19 mouse cellular contexts compared by ENCODE assay signal in genomic region chr7:127952864-127953581, GRCm38 (mm10). TPM values are rescaled to one million over a fixed set of nuclear protein-coding genes. Genes with fewer than 3 reads are reported as not detected.
DNase-seq lines count a peak whose midpoint lies in the region; ATAC-seq and TF ChIP-seq lines count a peak whose summit lies in the region.
"Had no signal": no experiment of that assay in that cellular context is flagged by ENCODE, and none has a peak within 500 bp of the region (broad histone marks: within the 10 kb centered on the region; RNA-seq: fewer than 3 reads in every experiment).

No protein-coding gene starts in this region.

- H3K27me3 ChIP-seq in E14TG2a.4 (ENCODE audit: insufficient read depth, low read length) = no peaks in the 10 kb centered on the region
- no peaks in the 10 kb centered on the region for H3K27me3 ChIP-seq in splenic B cell, adult 2 months (ENCODE audit: control insufficient read depth, insufficient read depth, low read length, poor library complexity, severe bottlenecking)
- no peaks in the 10 kb centered on the region for H3K27me3 ChIP-seq in midbrain, embryonic 14.5 days (ENCODE audit: control insufficient read depth, insufficient read depth, low read length)
- H3K27me3 ChIP-seq in midbrain, embryonic 10.5 days (ENCODE audit: low read depth, poor library complexity, severe bottlenecking) = no peaks in the 10 kb centered on the region
- H3K27me3 ChIP-seq: hindbrain, embryonic 15.5 days; midbrain, embryonic 15.5 days; Patski had no signal

- no peak for TF ChIP-seq CTCF in E14TG2a.4 (conservative IDR thresholded peaks at IDR 0.05; ENCODE audit: low read length)

- H3K9me3 ChIP-seq in E14TG2a.4 (ENCODE audit: low read length) = no peaks in the 10 kb centered on the region
- H3K9me3 ChIP-seq in midbrain, embryonic 14.5 days (ENCODE audit: control insufficient read depth, low read length) = no peaks in the 10 kb centered on the region
- no peaks in the 10 kb centered on the region for H3K9me3 ChIP-seq in midbrain, embryonic 10.5 days (replicated peaks)
- H3K9me3 ChIP-seq: heart, embryonic 12.5 days; hindbrain, embryonic 15.5 days; midbrain, embryonic 15.5 days had no signal

- 53% methylated on average over 13 of the region's 13 CpGs for WGBS in midbrain, embryonic 14.5 days
- 49% methylated on average over 13 of the region's 13 CpGs for WGBS in midbrain, embryonic 10.5 days

- peak; percentile 95 to 96 for ATAC-seq in hematopoietic stem cell, adult 5-6 weeks (replicated peaks in 1 of 2; ENCODE audit: insufficient read depth in 1 of 2, low FRiP score in 2 of 2, low TSS enrichment in 1 of 2, low read depth in 1 of 2, poor library complexity in 2 of 2, severe bottlenecking in 2 of 2)
- ATAC-seq in midbrain, embryonic 14.5 days (ENCODE audit: low FRiP score, low TSS enrichment) = no peak
- ATAC-seq: forebrain, postnatal 0 days; midbrain, embryonic 15.5 days; Patski had no signal

- H3K9ac ChIP-seq in midbrain, embryonic 14.5 days (replicated peaks; ENCODE audit: low read length) = no peak overlapping the region
- H3K9ac ChIP-seq: forebrain, postnatal 0 days; heart, embryonic 12.5 days; hindbrain, embryonic 15.5 days; midbrain, embryonic 15.5 days had no signal

- DNase-seq in CD4-positive helper T cell, adult 2 months (ENCODE audit: low read depth, low spot score) = peak; percentile 45
- peak; percentile 26 for DNase-seq in splenic B cell, adult 2 months (ENCODE audit: low read depth, low spot score)
- no peak for DNase-seq in midbrain, embryonic 14.5 days
- no peak for DNase-seq in heart, adult 9 months (ENCODE audit: low spot score in 2 of 2)
- DNase-seq in midbrain, embryonic 10.5 days (ENCODE audit: low spot score) = no peak
- DNase-seq: cerebellum, adult 9-11 months; forebrain, postnatal 0 days; gastrocnemius, postnatal 14 days; kidney, adult 18-20 months; kidney, postnatal 14 days; lung, adult 2 months; lung, postnatal 36 days had no signal

- H3K4me3 ChIP-seq in E14TG2a.4 (replicated peaks; ENCODE audit: low read length) = peak overlapping the region; percentile 66
- H3K4me3 ChIP-seq in midbrain, embryonic 14.5 days (replicated peaks; ENCODE audit: low read depth, low read length) = no peak overlapping the region
- no peak overlapping the region for H3K4me3 ChIP-seq in midbrain, embryonic 10.5 days
- H3K4me3 ChIP-seq: heart, embryonic 12.5 days; hindbrain, embryonic 15.5 days; midbrain, embryonic 15.5 days had no signal

- H3K4me1 ChIP-seq in E14TG2a.4 (replicated peaks; ENCODE audit: low read depth, low read length) = peaks cover 15% of the 10 kb centered on the region
- no peaks in the 10 kb centered on the region for H3K4me1 ChIP-seq in midbrain, embryonic 14.5 days (ENCODE audit: control insufficient read depth, insufficient read depth, low read length)
- H3K4me1 ChIP-seq in midbrain, embryonic 10.5 days = no peaks in the 10 kb centered on the region
- H3K4me1 ChIP-seq: heart, embryonic 12.5 days; hindbrain, embryonic 15.5 days; midbrain, embryonic 15.5 days had no signal

- no peak overlapping the region for H3K27ac ChIP-seq in midbrain, embryonic 14.5 days (replicated peaks; ENCODE audit: low read depth, low read length)
- H3K27ac ChIP-seq in midbrain, embryonic 10.5 days (replicated peaks) = no peak overlapping the region
- H3K27ac ChIP-seq: hindbrain, embryonic 15.5 days; midbrain, embryonic 15.5 days had no signal

- no peaks in the 10 kb centered on the region for H3K36me3 ChIP-seq in E14TG2a.4 (ENCODE audit: insufficient read depth, low read length)
- no peaks in the 10 kb centered on the region for H3K36me3 ChIP-seq in splenic B cell, adult 2 months (ENCODE audit: control insufficient read depth, insufficient read depth, low read length, poor library complexity, severe bottlenecking)
- H3K36me3 ChIP-seq in midbrain, embryonic 14.5 days (ENCODE audit: control insufficient read depth, insufficient read depth, low read length) = no peaks in the 10 kb centered on the region
- H3K36me3 ChIP-seq in midbrain, embryonic 10.5 days = no peaks in the 10 kb centered on the region
- H3K36me3 ChIP-seq: heart, embryonic 12.5 days; hindbrain, embryonic 15.5 days; midbrain, embryonic 15.5 days had no signal

- no peak overlapping the region for H3K4me2 ChIP-seq in midbrain, embryonic 14.5 days (ENCODE audit: low read length)
- H3K4me2 ChIP-seq: heart, embryonic 12.5 days; hindbrain, embryonic 15.5 days; midbrain, embryonic 15.5 days had no signal

RNA-seq across cellular contexts. Expression of gene Prss36, which starts 6.5 kb away (rescaled TPM):
- total RNA-seq in hematopoietic stem cell, adult 5-6 weeks (2017) = 1.2 and 2.3 TPM in 2 replicates
- polyA plus RNA-seq in midbrain, embryonic 14.5 days (2014; fragmentation: Nextera tagmentation; extraction: Ambion mirVana) = 10.4 and 12.0 TPM in 2 replicates
- polyA plus RNA-seq in midbrain, embryonic 10.5 days (2016; fragmentation: Nextera tagmentation; extraction: Ambion mirVana) = 11.0 and 13.0 TPM in 2 replicates

RNA-seq across cellular contexts. Expression of gene Fus, which starts 14.2 kb away (rescaled TPM):
- total RNA-seq in hematopoietic stem cell, adult 5-6 weeks (2017) = 98.3 and 114 TPM in 2 replicates
- 47.9 and 66.9 TPM in 2 replicates for polyA plus RNA-seq in midbrain, embryonic 14.5 days (2014; fragmentation: Nextera tagmentation; extraction: Ambion mirVana)
- polyA plus RNA-seq in midbrain, embryonic 10.5 days (2016; fragmentation: Nextera tagmentation; extraction: Ambion mirVana) = 336 and 358 TPM in 2 replicates

RNA-seq across cellular contexts. Expression of gene Prss8, which starts 23.1 kb away (rescaled TPM):
- not detected in 2 replicates for total RNA-seq in hematopoietic stem cell, adult 5-6 weeks (2017)
- polyA plus RNA-seq in midbrain, embryonic 14.5 days (2014; fragmentation: Nextera tagmentation; extraction: Ambion mirVana) = 0.28 TPM in 1 of 2 replicates, not detected in the other
- 1.6 and 2.1 TPM in 2 replicates for polyA plus RNA-seq in midbrain, embryonic 10.5 days (2016; fragmentation: Nextera tagmentation; extraction: Ambion mirVana)
- total RNA-seq: gastrocnemius, postnatal 14 days; heart, postnatal 25 days had no signal

RNA-seq across cellular contexts. Expression of gene Pycard, which starts 40.6 kb away (rescaled TPM):
- total RNA-seq in hematopoietic stem cell, adult 5-6 weeks (2017) = 16.9 and 21.1 TPM in 2 replicates
- 4.4 and 7.5 TPM in 2 replicates for polyA plus RNA-seq in midbrain, embryonic 14.5 days (2014; fragmentation: Nextera tagmentation; extraction: Ambion mirVana)
- polyA plus RNA-seq in midbrain, embryonic 10.5 days (2016; fragmentation: Nextera tagmentation; extraction: Ambion mirVana) = 6.1 and 7.5 TPM in 2 replicates

RNA-seq across cellular contexts. Expression of gene Kat8, which starts 40.7 kb away (rescaled TPM):
- total RNA-seq in hematopoietic stem cell, adult 5-6 weeks (2017) = 42.5 and 48.2 TPM in 2 replicates
- polyA plus RNA-seq in midbrain, embryonic 14.5 days (2014; fragmentation: Nextera tagmentation; extraction: Ambion mirVana) = 44.1 and 51.2 TPM in 2 replicates
- polyA plus RNA-seq in midbrain, embryonic 10.5 days (2016; fragmentation: Nextera tagmentation; extraction: Ambion mirVana) = 51.1 and 52.4 TPM in 2 replicates

Comparison
In these comparisons a context has a peak if more than half of its experiments do, and no peak if none do; other contexts are left out.
1. DNase-seq: peak in CD4-positive helper T cell, adult 2 months (single experiment) and splenic B cell, adult 2 months (single experiment); none in midbrain, embryonic 14.5 days (single experiment), heart, adult 9 months (0 of 2) and midbrain, embryonic 10.5 days (single experiment).